Mouse (Mus musculus) intestine, embryonic 14.5 days (tissue): ENCODE measurements around the gene Cd274. TPM values are rescaled to one million over a fixed set of nuclear protein-coding genes. Genes with fewer than 3 reads are reported as not detected.

Experiments
- ATAC-seq: fragments of 200-750 bp; cut with Nextera tagmentation; replicated peaks from 2 replicates; pipeline ENCODE4 v1.8.0; 2017; ENCODE audit warnings: low read depth, moderate number of reproducible peaks, moderate TSS enrichment, moderate library complexity; ENCODE audit not compliant: low FRiP score, low TSS enrichment
- DNase-seq: peaks from one replicate; pipeline ENCODE4 v3.0.0-alpha.2; 2018; ENCODE audit warnings: low spot score
- H3K27ac ChIP-seq: fragments of 300-500 bp; sonication (generic); 2 replicates; pipeline ENCODE4 v1.5.1; 2014; ENCODE audit warnings: low read depth, mild to moderate bottlenecking, control low read depth
- H3K27me3 ChIP-seq: fragments of 300-500 bp; sonication (generic); replicated peaks from 2 replicates; pipeline ENCODE4 v1.6.1; 2014; ENCODE audit warnings: low read length, control low read depth; ENCODE audit not compliant: control insufficient read depth, insufficient read depth
- H3K36me3 ChIP-seq: fragments of 300-500 bp; sonication (generic); 2 replicates; pipeline ENCODE4 v1.6.1; 2014; ENCODE audit warnings: low read length, control low read depth; ENCODE audit not compliant: control insufficient read depth, insufficient read depth
- H3K4me1 ChIP-seq: fragments of 300-500 bp; sonication (generic); replicated peaks from 2 replicates; pipeline ENCODE4 v1.6.1; 2014; ENCODE audit warnings: low read length, control low read depth, mixed read lengths; ENCODE audit not compliant: control insufficient read depth, insufficient read depth
- H3K4me2 ChIP-seq: fragments of 300-500 bp; sonication (generic); 2 replicates; pipeline ENCODE4 v1.6.1; 2014; ENCODE audit warnings: low read length
- H3K4me3 ChIP-seq: fragments of 300-500 bp; sonication (generic); 2 replicates; pipeline ENCODE4 v1.5.1; 2014; ENCODE audit warnings: low read depth, low read length, control low read depth, mixed read lengths
- H3K9ac ChIP-seq: fragments of 300-500 bp; sonication (generic); 2 replicates; pipeline ENCODE4 v1.6.1; 2014; ENCODE audit warnings: mild to moderate bottlenecking, low read length
- H3K9me3 ChIP-seq: fragments of 300-500 bp; sonication (generic); 2 replicates; pipeline ENCODE4 v1.6.1; 2016; ENCODE audit warnings: low read length, control low read depth; ENCODE audit not compliant: control insufficient read depth
- WGBS: fragments of 180-500 bp; shearing (Covaris S2); extraction: QIAGEN DNeasy Blood & Tissue Kit; methylation state at CpG from one replicate; pipeline ENCODE4 v1.1.7; 2014; 5-methylcytosine and 5-hydroxymethylcytosine counted together
- polyA plus RNA-seq: library from polyadenylated mRNA; unstranded; fragments of >200 nt; fragmentation: Nextera tagmentation; extraction: Ambion mirVana; gene quantifications from 2 replicates; pipeline ENCODE4 v1.2.1, GENCODE M21; 2014

Cd274 gene
- polyA plus RNA-seq, 1 experiment from 2014 or later, result 0.47 TPM

DNA sequence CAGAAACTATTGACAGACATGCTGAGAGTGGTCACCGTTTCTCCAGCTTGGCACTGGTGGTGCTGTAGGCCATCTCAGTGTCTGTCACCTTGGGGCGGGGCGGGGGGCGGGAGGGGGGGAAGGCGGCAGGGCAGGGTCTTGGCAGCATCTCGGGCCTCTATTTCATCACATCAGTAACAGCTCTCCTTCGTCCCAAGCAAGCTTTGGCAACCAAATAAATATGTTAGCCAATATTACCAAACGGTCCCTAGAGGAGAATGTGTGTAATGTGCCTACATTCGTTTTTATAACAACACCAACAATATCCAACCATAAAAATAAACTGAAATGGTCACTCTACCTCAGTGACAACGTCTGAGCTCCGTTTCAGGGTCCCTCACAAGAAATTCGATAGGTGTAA is 2.9 kb downstream of the Cd274 start:
- WGBS, result 69% methylated on average over 12 of the region's 12 CpGs
- Histone ChIP-seq H3K4me1 (no peaks in the 10 kb centered on the region; the same call in 1 of the 2 replicates), H3K4me3 (no peak overlapping the region), H3K4me2 (no peak overlapping the region), H3K9ac (no peak overlapping the region), H3K27me3 (no peaks in the 10 kb centered on the region), H3K27ac (no peak overlapping the region), H3K36me3 (no peaks in the 10 kb centered on the region), H3K9me3 (no peaks in the 10 kb centered on the region)
- DNase-seq (no peak), ATAC-seq (no peak)

DNA sequence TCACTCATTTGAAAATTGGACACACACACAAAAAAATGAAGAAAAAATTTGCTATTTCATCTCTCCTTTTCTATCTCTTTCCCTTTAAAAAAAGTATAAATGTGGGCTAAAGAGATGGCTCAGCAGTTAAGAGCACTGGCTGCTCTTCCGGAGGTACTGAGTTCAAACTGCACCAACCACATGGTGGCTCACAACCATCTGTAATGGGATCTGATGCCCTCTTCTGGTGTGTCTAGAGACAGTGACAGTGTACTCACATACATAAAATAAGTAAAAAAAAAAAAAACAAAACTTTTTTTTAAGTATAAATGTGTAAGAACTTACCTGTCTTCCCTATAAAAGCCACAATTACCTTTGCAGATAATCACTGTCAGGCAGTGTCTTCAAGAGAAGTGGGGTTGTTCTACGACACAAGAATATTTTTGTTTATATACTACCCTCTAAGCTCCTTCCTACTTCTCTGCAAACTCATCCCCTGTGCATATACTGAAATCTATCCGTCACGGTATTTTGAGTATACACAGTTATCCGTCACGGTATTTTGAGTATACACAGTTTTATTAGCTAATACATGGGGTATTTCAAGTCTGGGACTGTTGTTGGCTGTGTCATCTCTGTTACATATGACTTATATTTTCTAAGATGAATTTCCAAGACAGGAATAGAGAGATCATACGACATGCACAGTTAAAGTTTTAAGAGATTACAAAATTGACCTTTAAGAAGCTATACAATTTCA is 3.5 kb downstream of the Cd274 start:
- H3K4me3 ChIP-seq, result no peak overlapping the region
- no peak overlapping the region for H3K9ac ChIP-seq
- H3K27ac ChIP-seq, result no peak overlapping the region
- no peaks in the 10 kb centered on the region for H3K27me3 ChIP-seq
- 77% methylated on average over 7 of the region's 7 CpGs for WGBS
- ATAC-seq (no peak), DNase-seq (no peak)
- no peaks in the 10 kb centered on the region; the same call in 1 of the 2 replicates for H3K4me1 ChIP-seq
- no peaks in the 10 kb centered on the region for H3K36me3 ChIP-seq
- H3K4me2 ChIP-seq, result no peak overlapping the region
- H3K9me3 ChIP-seq, result no peaks in the 10 kb centered on the region

DNA sequence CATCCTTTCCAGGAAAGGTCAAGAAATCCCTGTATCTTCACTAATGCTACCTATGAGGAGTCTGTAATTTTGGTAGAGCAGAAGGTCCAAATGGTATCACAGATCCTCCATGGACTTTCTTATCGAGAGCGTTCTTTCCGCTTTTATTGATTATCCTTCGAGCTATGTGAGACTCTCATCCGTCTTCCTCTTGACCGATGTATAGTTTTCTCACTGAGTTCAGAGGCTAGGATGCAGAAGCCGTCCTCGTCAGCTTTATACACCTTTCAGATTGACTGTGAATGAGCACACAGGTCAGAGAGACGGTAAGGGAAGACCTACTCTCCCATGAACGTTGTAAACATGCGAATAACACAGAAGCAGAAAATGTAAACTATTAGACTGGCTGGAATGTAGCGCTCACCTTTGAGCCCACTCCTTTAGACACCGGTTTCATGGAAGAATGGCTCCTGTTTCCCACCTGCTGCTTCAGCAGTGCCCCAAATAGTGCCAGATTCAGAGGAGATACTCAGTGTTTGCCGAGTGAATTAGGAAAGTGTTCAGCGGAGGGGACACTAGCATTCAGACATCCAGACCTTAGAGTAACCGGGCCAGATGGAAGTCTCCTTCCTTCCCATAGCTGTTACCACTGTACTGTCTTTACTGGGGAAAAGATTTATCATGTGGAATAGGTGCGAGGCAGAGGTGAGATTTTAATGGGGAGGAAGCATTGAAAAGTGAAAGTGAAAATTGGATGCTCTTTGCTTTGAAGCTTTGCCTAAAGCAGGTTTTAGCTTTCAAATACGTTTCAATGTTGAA is 4.2 kb downstream of the Cd274 start:
- ATAC-seq (no peak), DNase-seq (no peak)
- Histone ChIP-seq H3K4me3 (no peak overlapping the region), H3K9me3 (no peaks in the 10 kb centered on the region), H3K27me3 (no peaks in the 10 kb centered on the region), H3K36me3 (no peaks in the 10 kb centered on the region), H3K9ac (no peak overlapping the region), H3K27ac (peak overlapping the region; percentile 68), H3K4me1 (no peaks in the 10 kb centered on the region; the same call in 1 of the 2 replicates), H3K4me2 (peak overlapping the region; percentile 40)
- WGBS, result 56% methylated on average over 18 of the region's 18 CpGs

DNA sequence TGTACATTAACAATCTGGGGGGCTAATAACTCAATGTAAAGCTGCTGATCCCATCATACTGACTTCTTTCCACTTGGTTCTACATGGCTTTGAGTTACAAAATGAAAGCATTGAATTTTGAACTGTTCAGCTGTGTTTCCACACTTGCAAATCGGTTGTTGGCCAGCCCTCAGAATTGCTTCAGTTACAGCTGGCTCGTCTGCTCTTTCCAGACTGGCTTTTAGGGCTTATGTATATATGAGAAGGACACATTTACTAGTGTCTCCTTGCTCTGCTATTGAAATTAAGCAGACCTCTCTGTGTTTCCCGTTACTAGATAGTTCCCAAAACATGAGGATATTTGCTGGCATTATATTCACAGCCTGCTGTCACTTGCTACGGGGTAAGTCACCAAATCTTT is 4.9 kb downstream of the Cd274 start:
- H3K4me2 ChIP-seq, result peak overlapping the region; percentile 40
- 0 out of 2 replicates have a peak, but pooled peaks have one; percentile 32 for ATAC-seq
- peak; percentile 60 for DNase-seq
- no peaks in the 10 kb centered on the region for H3K4me1 ChIP-seq
- H3K4me3 ChIP-seq, result no peak overlapping the region
- no peaks in the 10 kb centered on the region for H3K9me3 ChIP-seq
- 29% methylated on average over 4 of the region's 4 CpGs for WGBS
- peak overlapping the region; percentile 68 for H3K27ac ChIP-seq
- H3K36me3 ChIP-seq, result no peaks in the 10 kb centered on the region
- H3K27me3 ChIP-seq, result no peaks in the 10 kb centered on the region
- no peak overlapping the region for H3K9ac ChIP-seq

DNA sequence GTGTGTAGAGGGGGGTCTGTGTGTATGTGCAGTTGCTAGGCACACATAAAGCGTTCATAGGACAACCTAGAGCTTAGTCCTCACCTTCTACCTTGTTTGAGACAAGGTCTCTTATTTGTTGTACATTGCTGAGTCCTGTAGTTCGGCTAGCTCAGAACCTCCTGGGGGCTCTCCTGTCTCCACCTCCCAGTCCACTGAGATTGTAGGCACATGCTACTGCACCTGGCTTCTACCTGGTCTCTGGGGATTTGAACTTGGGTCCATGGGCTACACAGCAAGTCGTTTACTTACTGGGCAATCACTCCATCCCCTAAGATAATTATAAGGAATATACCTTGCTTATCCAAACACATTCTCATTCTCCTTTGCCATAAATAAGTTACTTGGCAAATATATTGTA is 5.4 kb downstream of the Cd274 start:
- ATAC-seq (no peak), DNase-seq (no peak)
- Histone ChIP-seq H3K9me3 (no peaks in the 10 kb centered on the region), H3K4me3 (no peak overlapping the region), H3K27me3 (no peaks in the 10 kb centered on the region), H3K27ac (peak overlapping the region; percentile 68), H3K4me2 (no peak overlapping the region), H3K9ac (no peak overlapping the region), H3K36me3 (no peaks in the 10 kb centered on the region), H3K4me1 (no peaks in the 10 kb centered on the region)
- 86% methylated on average over 3 of the region's 3 CpGs for WGBS

DNA sequence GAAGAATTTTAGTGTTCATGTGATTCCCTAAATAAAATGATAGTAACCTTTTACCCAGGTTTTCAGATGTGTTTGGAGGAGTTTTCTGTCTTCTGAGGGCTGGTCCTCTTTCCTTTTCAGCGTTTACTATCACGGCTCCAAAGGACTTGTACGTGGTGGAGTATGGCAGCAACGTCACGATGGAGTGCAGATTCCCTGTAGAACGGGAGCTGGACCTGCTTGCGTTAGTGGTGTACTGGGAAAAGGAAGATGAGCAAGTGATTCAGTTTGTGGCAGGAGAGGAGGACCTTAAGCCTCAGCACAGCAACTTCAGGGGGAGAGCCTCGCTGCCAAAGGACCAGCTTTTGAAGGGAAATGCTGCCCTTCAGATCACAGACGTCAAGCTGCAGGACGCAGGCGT is 6.2 kb downstream of the Cd274 start:
- no peaks in the 10 kb centered on the region for H3K4me1 ChIP-seq
- WGBS, result 33% methylated on average over 11 of the region's 11 CpGs
- H3K4me3 ChIP-seq, result 0 out of 2 replicates have a peak overlapping the region, but pooled peaks have one; percentile 11
- no peaks in the 10 kb centered on the region for H3K9me3 ChIP-seq
- DNase-seq, result no peak
- H3K27ac ChIP-seq, result no peak overlapping the region
- peak overlapping the region; percentile 23; the same call in 1 of the 2 replicates for H3K4me2 ChIP-seq
- no peak for ATAC-seq
- H3K9ac ChIP-seq, result no peak overlapping the region
- H3K36me3 ChIP-seq, result no peaks in the 10 kb centered on the region
- no peaks in the 10 kb centered on the region for H3K27me3 ChIP-seq

DNA sequence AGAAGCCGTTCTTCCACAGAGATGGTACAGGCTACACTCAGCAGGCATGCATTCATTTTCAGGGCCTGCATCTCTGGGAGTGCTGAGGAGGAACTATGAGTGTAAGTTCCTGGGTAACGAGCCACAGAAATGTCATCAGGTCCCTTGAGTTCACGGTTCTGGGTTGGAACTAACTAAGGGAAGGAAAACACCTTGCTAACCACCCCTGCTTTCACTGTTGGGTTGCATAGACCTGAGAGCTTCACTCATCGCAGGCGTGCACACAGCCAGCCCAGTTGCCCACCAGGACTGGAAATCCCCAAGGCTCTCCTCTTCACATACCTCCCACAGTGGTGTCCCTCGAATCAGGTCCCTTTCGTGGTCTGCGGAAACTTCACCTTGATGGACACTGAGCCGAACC is 7.7 kb downstream of the Cd274 start:
- 91% methylated on average over 9 of the region's 9 CpGs for WGBS
- H3K4me2 ChIP-seq, result no peak overlapping the region
- H3K9ac ChIP-seq, result no peak overlapping the region
- DNase-seq (no peak), ATAC-seq (no peak)
- no peaks in the 10 kb centered on the region for H3K36me3 ChIP-seq
- H3K27me3 ChIP-seq, result no peaks in the 10 kb centered on the region
- no peak overlapping the region for H3K4me3 ChIP-seq
- H3K9me3 ChIP-seq, result no peaks in the 10 kb centered on the region
- H3K27ac ChIP-seq, result no peak overlapping the region
- no peaks in the 10 kb centered on the region for H3K4me1 ChIP-seq

DNA sequence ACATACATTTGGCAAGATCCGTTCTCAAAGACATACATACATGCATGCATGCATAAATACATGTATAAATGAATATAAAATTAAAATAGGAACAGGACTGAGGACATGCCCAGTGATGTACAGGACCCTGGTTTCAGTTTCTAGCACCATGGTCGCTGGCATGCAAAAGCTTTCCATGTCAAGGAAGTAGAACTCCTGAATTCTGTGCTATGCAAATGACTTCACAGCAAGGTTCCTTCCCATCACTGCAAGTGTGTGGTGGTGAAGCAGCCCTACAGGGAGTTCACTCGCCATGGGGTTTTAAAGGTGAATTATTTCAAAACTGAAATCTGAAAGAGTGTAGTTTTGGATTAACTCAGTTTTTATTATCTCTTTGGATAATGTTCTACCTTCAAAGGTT is 9.1 kb downstream of the Cd274 start:
- Histone ChIP-seq H3K9me3 (no peaks in the 10 kb centered on the region), H3K4me2 (no peak overlapping the region), H3K4me3 (no peak overlapping the region), H3K27me3 (no peaks in the 10 kb centered on the region), H3K4me1 (0 out of 2 replicates have a peak, but pooled peaks cover 2% of the 10 kb centered on the region), H3K9ac (no peak overlapping the region), H3K36me3 (no peaks in the 10 kb centered on the region), H3K27ac (no peak overlapping the region)
- no peak for ATAC-seq
- DNase-seq, result no peak
- WGBS, result 76% methylated on average over 3 of the region's 3 CpGs
